Mouse (Mus musculus): ENCODE data around the gene Slc38a6.

DNA sequence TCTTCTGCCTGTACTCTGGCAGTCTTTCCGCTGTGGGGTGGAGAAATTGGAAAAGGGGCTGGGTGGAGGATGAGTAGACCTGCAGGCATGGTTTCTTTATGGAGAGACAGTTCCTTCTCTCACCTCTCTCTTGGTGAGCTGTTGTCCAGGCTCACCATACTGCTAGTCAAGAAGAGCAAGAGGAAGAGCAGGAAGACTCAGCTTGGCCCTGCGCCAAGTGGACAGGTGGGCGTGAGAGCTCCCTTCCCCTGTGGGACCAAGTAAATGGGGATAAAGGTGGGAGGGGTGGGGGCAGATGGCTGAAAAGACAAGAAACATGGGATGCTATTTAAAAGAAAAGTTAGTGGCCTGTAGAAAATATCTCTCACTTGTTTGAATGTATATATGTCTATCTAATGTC lies 71.2 kb downstream of the Slc38a6 start:
- TF ChIP-seq CTCF (IDR thresholded peaks at IDR 0.05; ENCODE audit: borderline replicate concordance, control insufficient read depth, extremely low read depth, insufficient read depth, low read length, poor library complexity) (no peak), POLR2A (IDR thresholded peaks at IDR 0.05; ENCODE audit: control insufficient read depth, extremely low read depth, insufficient read depth, low read length, poor library complexity) (no peak)
